Mouse (Mus musculus): Measurements from ENCODE around the gene Rcsd1. TPM values are rescaled to one million over a fixed set of nuclear protein-coding genes. Genes with fewer than 3 reads are reported as not detected.

The Rcsd1 gene
- total and polyA plus RNA-seq, 3 experiments = 57.2 to 81.5 (median 68.7) TPM

- intact Hi-C loops (cut with DNase I) = loop anchor here (2.0 kb wide), 1 partner anchor 16 kb away; no protein-coding TSS in a partner anchor
- no peaks in the 10 kb centered on the region for H3K27me3 ChIP-seq (ENCODE audit: control insufficient read depth, insufficient read depth, low read length)
- peaks cover 48% of the 10 kb centered on the region for H3K36me3 ChIP-seq (ENCODE audit: control insufficient read depth, insufficient read depth, low read length)
- no peak for DNase-seq
- TF ChIP-seq CTCF (IDR thresholded peaks at IDR 0.05) (peak; percentile 56), EP300 (IDR thresholded peaks at IDR 0.05; ENCODE audit: insufficient read depth, low read depth, low read length) (no peak)
- H3K27ac ChIP-seq = peak overlapping the region; percentile 51; the same call in 1 of the 2 replicates
- H3K79me2 ChIP-seq (replicated peaks; ENCODE audit: control insufficient read depth, insufficient read depth, low read length) = peaks cover 11% of the 10 kb centered on the region
- H3K9ac ChIP-seq (ENCODE audit: low read depth, low read length) = no peak overlapping the region
- peaks cover 58% of the 10 kb centered on the region for H3K4me1 ChIP-seq (ENCODE audit: control insufficient read depth, insufficient read depth, low read length)
- 71% methylated on average over 15 of the region's 15 CpGs for WGBS
- no peak overlapping the region for H3K4me3 ChIP-seq
These were observed 30.5 kb downstream of the Rcsd1 start for GRCm38 (mm10) chr1:165678861-165679617.

GRCm38 (mm10) chr1:165677558-165677957, 32.0 kb downstream of the Rcsd1 start:
- H3K79me2 ChIP-seq (replicated peaks; ENCODE audit: control insufficient read depth, insufficient read depth, low read length) = peaks cover 7% of the 10 kb centered on the region
- TF ChIP-seq EP300 (IDR thresholded peaks at IDR 0.05; ENCODE audit: insufficient read depth, low read depth, low read length) (peak; percentile 75; the same call in 1 of the 2 replicates), CTCF (IDR thresholded peaks at IDR 0.05) (no peak)
- peak overlapping the region; percentile 67 for H3K27ac ChIP-seq
- H3K4me1 ChIP-seq (ENCODE audit: control insufficient read depth, insufficient read depth, low read length) = peaks cover 53% of the 10 kb centered on the region
- no peak overlapping the region for H3K4me3 ChIP-seq
- H3K27me3 ChIP-seq (ENCODE audit: control insufficient read depth, insufficient read depth, low read length) = no peaks in the 10 kb centered on the region
- intact Hi-C loops (cut with DNase I) = no loop called here
- peaks cover 35% of the 10 kb centered on the region for H3K36me3 ChIP-seq (ENCODE audit: control insufficient read depth, insufficient read depth, low read length)
- WGBS = 36% methylated on average over 4 of the region's 4 CpGs
- H3K9ac ChIP-seq (ENCODE audit: low read depth, low read length) = no peak overlapping the region
- DNase-seq = peak in 1 of 2 experiments; percentile 49

- intact Hi-C loops (cut with DNase I) = no loop called here
- peak overlapping the region; percentile 67 for H3K27ac ChIP-seq
- TF ChIP-seq EP300 (IDR thresholded peaks at IDR 0.05; ENCODE audit: insufficient read depth, low read depth, low read length) (peak; percentile 22; the same call in 1 of the 2 replicates), CTCF (IDR thresholded peaks at IDR 0.05) (no peak)
- peak in 1 of 2 experiments; percentile 67 for DNase-seq
- no peaks in the 10 kb centered on the region for H3K27me3 ChIP-seq (ENCODE audit: control insufficient read depth, insufficient read depth, low read length)
- H3K4me3 ChIP-seq = no peak overlapping the region
- 17% methylated on average over 3 of the region's 3 CpGs for WGBS
- H3K9ac ChIP-seq (ENCODE audit: low read depth, low read length) = peak overlapping the region; percentile 18; the same call in 1 of the 2 replicates
- H3K36me3 ChIP-seq (ENCODE audit: control insufficient read depth, insufficient read depth, low read length) = peaks cover 32% of the 10 kb centered on the region
- peaks cover 49% of the 10 kb centered on the region for H3K4me1 ChIP-seq (ENCODE audit: control insufficient read depth, insufficient read depth, low read length)
- H3K79me2 ChIP-seq (replicated peaks; ENCODE audit: control insufficient read depth, insufficient read depth, low read length) = peaks cover 7% of the 10 kb centered on the region
These were observed 32.6 kb downstream of the Rcsd1 start for GRCm38 (mm10) chr1:165676993-165677392.

- intact Hi-C loops (cut with DNase I) = no loop called here
- Histone ChIP-seq H3K4me3 (no peak overlapping the region), H3K27ac (no peak overlapping the region), H3K4me1 (ENCODE audit: control insufficient read depth, insufficient read depth, low read length) (peaks cover 39% of the 10 kb centered on the region), H3K36me3 (ENCODE audit: control insufficient read depth, insufficient read depth, low read length) (peaks cover 28% of the 10 kb centered on the region), H3K27me3 (ENCODE audit: control insufficient read depth, insufficient read depth, low read length) (no peaks in the 10 kb centered on the region), H3K79me2 (replicated peaks; ENCODE audit: control insufficient read depth, insufficient read depth, low read length) (peaks cover 7% of the 10 kb centered on the region), H3K9ac (ENCODE audit: low read depth, low read length) (no peak overlapping the region)
- DNase-seq = no peak
- 66% methylated on average over 9 of the region's 9 CpGs for WGBS
- TF ChIP-seq EP300 (IDR thresholded peaks at IDR 0.05; ENCODE audit: insufficient read depth, low read depth, low read length) (no peak), POLR2A (IDR thresholded peaks at IDR 0.05; ENCODE audit: insufficient read depth, low read depth, low read length) (no peak), CTCF (IDR thresholded peaks at IDR 0.05) (no peak)
These were observed 34.4 kb downstream of the Rcsd1 start for GRCm38 (mm10) chr1:165675167-165675566.

GRCm38 (mm10) chr1:165672355-165672754, 37.2 kb downstream of the Rcsd1 start:
- Histone ChIP-seq H3K27me3 (ENCODE audit: control insufficient read depth, insufficient read depth, low read length) (no peaks in the 10 kb centered on the region), H3K9ac (ENCODE audit: low read depth, low read length) (no peak overlapping the region), H3K4me3 (no peak overlapping the region), H3K27ac (no peak overlapping the region; the same call in 1 of the 2 replicates), H3K79me2 (replicated peaks; ENCODE audit: control insufficient read depth, insufficient read depth, low read length) (peaks cover 5% of the 10 kb centered on the region), H3K4me1 (ENCODE audit: control insufficient read depth, insufficient read depth, low read length) (peaks cover 37% of the 10 kb centered on the region), H3K36me3 (ENCODE audit: control insufficient read depth, insufficient read depth, low read length) (peaks cover 12% of the 10 kb centered on the region)
- DNase-seq = no peak
- 51% methylated on average over 9 of the region's 9 CpGs for WGBS
- TF ChIP-seq EP300 (IDR thresholded peaks at IDR 0.05; ENCODE audit: insufficient read depth, low read depth, low read length) (no peak), POLR2A (IDR thresholded peaks at IDR 0.05; ENCODE audit: insufficient read depth, low read depth, low read length) (no peak), CTCF (IDR thresholded peaks at IDR 0.05) (peak; percentile 58)
- intact Hi-C loops (cut with DNase I) = no loop called here

- DNase-seq = no peak
- WGBS = 56% methylated on average over 6 of the region's 6 CpGs
- H3K79me2 ChIP-seq (replicated peaks; ENCODE audit: control insufficient read depth, insufficient read depth, low read length) = peaks cover 2% of the 10 kb centered on the region
- TF ChIP-seq POLR2A (IDR thresholded peaks at IDR 0.05; ENCODE audit: insufficient read depth, low read depth, low read length) = no peak
- TF ChIP-seq CTCF (IDR thresholded peaks at IDR 0.05) = no peak
- no peak for TF ChIP-seq EP300 (IDR thresholded peaks at IDR 0.05; ENCODE audit: insufficient read depth, low read depth, low read length)
- intact Hi-C loops (cut with DNase I) = no loop called here
- no peak overlapping the region for H3K9ac ChIP-seq (ENCODE audit: low read depth, low read length)
- no peak overlapping the region for H3K4me3 ChIP-seq
- H3K27me3 ChIP-seq (ENCODE audit: control insufficient read depth, insufficient read depth, low read length) = no peaks in the 10 kb centered on the region
- H3K27ac ChIP-seq = peak overlapping the region; percentile 72
- peaks cover 11% of the 10 kb centered on the region; the same call in 1 of the 2 replicates for H3K36me3 ChIP-seq (ENCODE audit: control insufficient read depth, insufficient read depth, low read length)
- peaks cover 36% of the 10 kb centered on the region for H3K4me1 ChIP-seq (ENCODE audit: control insufficient read depth, insufficient read depth, low read length)
These were observed 39.5 kb downstream of the Rcsd1 start for GRCm38 (mm10) chr1:165670056-165670455.

Measured in heart, adult 2 months (tissue).